Comparison of ENCODE assay signal across 24 mouse cellular contexts in genomic region chr11:58614526-58614925, GRCm38 (mm10). TPM values are rescaled to one million over a fixed set of nuclear protein-coding genes. Genes with fewer than 3 reads are reported as not detected.
A peak's percentile ranks its signal among the peaks of the same experiment; 100 is the strongest.
DNase-seq lines count a peak whose midpoint lies in the region; ATAC-seq and TF ChIP-seq lines count a peak whose summit lies in the region.
"Had no signal": no experiment of that assay in that cellular context is flagged by ENCODE, and none has a peak within 500 bp of the region (broad histone marks: within the 10 kb centered on the region; RNA-seq: fewer than 3 reads in every experiment).

No protein-coding gene starts in this region.

- peak; percentile 12 for DNase-seq in kidney, adult 11 months
- peak; percentile 23 for DNase-seq in lung, postnatal 0 days (ENCODE audit: low spot score)
- DNase-seq in lung, adult 18-20 months, result no peak
- DNase-seq in lung, postnatal 4 days, result peak; percentile 8 to 69
- no peak for DNase-seq in hindbrain, embryonic 11.5 days (ENCODE audit: low spot score)
- DNase-seq: adrenal gland, postnatal 25 days; gastrocnemius, postnatal 14 days; spleen, adult 18-20 months; thymus, postnatal 14 days had no signal

- ATAC-seq in kidney, embryonic 15.5 days (replicated peaks; ENCODE audit: low FRiP score), result no peak
- no peak for ATAC-seq in lung, postnatal 0 days
- peak; percentile 69 for ATAC-seq in intestine, postnatal 0 days
- ATAC-seq in hindbrain, embryonic 11.5 days (ENCODE audit: low FRiP score), result no peak
- no peak for ATAC-seq in forebrain, embryonic 13.5 days
- ATAC-seq: activated CD4-positive, CD25-positive, alpha-beta regulatory T cell, adult 4 months; midbrain, embryonic 13.5 days; Patski had no signal

- H3K4me2 ChIP-seq in kidney, embryonic 15.5 days, result no peak overlapping the region
- H3K4me2 ChIP-seq in lung, postnatal 0 days (replicated peaks; ENCODE audit: low read depth, low read length), result no peak overlapping the region
- no peak overlapping the region for H3K4me2 ChIP-seq in intestine, postnatal 0 days (replicated peaks; ENCODE audit: low read depth)
- H3K4me2 ChIP-seq in hindbrain, embryonic 11.5 days (replicated peaks; ENCODE audit: low read depth, low read length), result no peak overlapping the region
- H3K4me2 ChIP-seq in forebrain, embryonic 13.5 days, result no peak overlapping the region
- H3K4me2 ChIP-seq: forebrain, embryonic 12.5 days; hindbrain, embryonic 15.5 days; limb, embryonic 15.5 days; midbrain, embryonic 13.5 days; neural tube, embryonic 15.5 days had no signal

- no peaks in the 10 kb centered on the region for H3K36me3 ChIP-seq in kidney, embryonic 15.5 days
- H3K36me3 ChIP-seq in lung, postnatal 0 days (ENCODE audit: insufficient read depth, low read length), result no peaks in the 10 kb centered on the region
- H3K36me3 ChIP-seq in intestine, postnatal 0 days (ENCODE audit: control insufficient read depth, insufficient read depth), result no peaks in the 10 kb centered on the region
- no peaks in the 10 kb centered on the region for H3K36me3 ChIP-seq in hindbrain, embryonic 11.5 days (ENCODE audit: control insufficient read depth, insufficient read depth, low read length)
- no peaks in the 10 kb centered on the region for H3K36me3 ChIP-seq in forebrain, embryonic 13.5 days (ENCODE audit: poor library complexity, severe bottlenecking)
- H3K36me3 ChIP-seq: forebrain, embryonic 12.5 days; hindbrain, embryonic 15.5 days; limb, embryonic 15.5 days; midbrain, embryonic 13.5 days; neural tube, embryonic 15.5 days had no signal

- H3K9ac ChIP-seq in kidney, embryonic 15.5 days, result no peak overlapping the region
- no peak overlapping the region for H3K9ac ChIP-seq in lung, postnatal 0 days (replicated peaks; ENCODE audit: low read depth)
- no peak overlapping the region for H3K9ac ChIP-seq in intestine, postnatal 0 days (ENCODE audit: low read depth, low read length)
- H3K9ac ChIP-seq in hindbrain, embryonic 11.5 days (ENCODE audit: low read depth, low read length), result no peak overlapping the region
- H3K9ac ChIP-seq in forebrain, embryonic 13.5 days, result no peak overlapping the region
- H3K9ac ChIP-seq: forebrain, embryonic 12.5 days; hindbrain, embryonic 15.5 days; limb, embryonic 15.5 days; midbrain, embryonic 13.5 days; neural tube, embryonic 15.5 days had no signal

- TF ChIP-seq CTCF in lung, postnatal 0 days (IDR thresholded peaks at IDR 0.05), result no peak
- TF ChIP-seq CTCF in intestine, postnatal 0 days (IDR thresholded peaks at IDR 0.05; ENCODE audit: low read depth), result no peak

- H3K27ac ChIP-seq in kidney, embryonic 15.5 days, result no peak overlapping the region
- H3K27ac ChIP-seq in lung, postnatal 0 days (ENCODE audit: low read length), result no peak overlapping the region
- H3K27ac ChIP-seq in intestine, postnatal 0 days (ENCODE audit: low read depth, low read length), result no peak overlapping the region
- H3K27ac ChIP-seq in hindbrain, embryonic 11.5 days (ENCODE audit: low read depth, low read length), result no peak overlapping the region
- no peak overlapping the region for H3K27ac ChIP-seq in forebrain, embryonic 13.5 days
- H3K27ac ChIP-seq: forebrain, embryonic 12.5 days; hindbrain, embryonic 15.5 days; limb, embryonic 15.5 days; midbrain, embryonic 13.5 days; neural tube, embryonic 15.5 days had no signal

- no peaks in the 10 kb centered on the region for H3K27me3 ChIP-seq in kidney, embryonic 15.5 days
- no peaks in the 10 kb centered on the region for H3K27me3 ChIP-seq in lung, postnatal 0 days (replicated peaks; ENCODE audit: insufficient read depth, low read length)
- H3K27me3 ChIP-seq in intestine, postnatal 0 days (replicated peaks; ENCODE audit: control insufficient read depth, insufficient read depth, low read length), result peaks cover 50% of the 10 kb centered on the region
- no peaks in the 10 kb centered on the region for H3K27me3 ChIP-seq in hindbrain, embryonic 11.5 days (ENCODE audit: control insufficient read depth, insufficient read depth, low read length)
- no peaks in the 10 kb centered on the region for H3K27me3 ChIP-seq in forebrain, embryonic 13.5 days
- H3K27me3 ChIP-seq: hindbrain, embryonic 15.5 days; limb, embryonic 15.5 days; midbrain, embryonic 13.5 days; neural tube, embryonic 15.5 days had no signal

- no peak overlapping the region for H3K4me3 ChIP-seq in kidney, embryonic 15.5 days (replicated peaks)
- no peak overlapping the region for H3K4me3 ChIP-seq in lung, postnatal 0 days (ENCODE audit: low read depth, low read length)
- H3K4me3 ChIP-seq in intestine, postnatal 0 days (ENCODE audit: low read depth, low read length), result no peak overlapping the region
- H3K4me3 ChIP-seq in hindbrain, embryonic 11.5 days (ENCODE audit: low read depth, low read length), result no peak overlapping the region
- no peak overlapping the region for H3K4me3 ChIP-seq in forebrain, embryonic 13.5 days
- H3K4me3 ChIP-seq: forebrain, embryonic 12.5 days; hindbrain, embryonic 15.5 days; limb, embryonic 15.5 days; midbrain, embryonic 13.5 days; myocyte; neural tube, embryonic 15.5 days had no signal

- H3K4me1 ChIP-seq in kidney, embryonic 15.5 days, result no peaks in the 10 kb centered on the region
- H3K4me1 ChIP-seq in lung, postnatal 0 days (ENCODE audit: insufficient read depth, low read depth, low read length), result no peaks in the 10 kb centered on the region
- H3K4me1 ChIP-seq in intestine, postnatal 0 days (replicated peaks; ENCODE audit: control insufficient read depth, insufficient read depth, low read length), result peaks cover 4% of the 10 kb centered on the region; the same call in 1 of the 2 replicates
- H3K4me1 ChIP-seq in hindbrain, embryonic 11.5 days (replicated peaks; ENCODE audit: control insufficient read depth, insufficient read depth, low read length), result no peaks in the 10 kb centered on the region
- no peaks in the 10 kb centered on the region for H3K4me1 ChIP-seq in forebrain, embryonic 13.5 days
- H3K4me1 ChIP-seq: forebrain, embryonic 12.5 days; hindbrain, embryonic 15.5 days; limb, embryonic 15.5 days; midbrain, embryonic 13.5 days; neural tube, embryonic 15.5 days had no signal

- no peak for TF ChIP-seq EP300 in lung, postnatal 0 days (IDR thresholded peaks at IDR 0.05)

- no peaks in the 10 kb centered on the region for H3K9me3 ChIP-seq in kidney, embryonic 15.5 days (replicated peaks)
- no peaks in the 10 kb centered on the region for H3K9me3 ChIP-seq in lung, postnatal 0 days (ENCODE audit: low read length)
- H3K9me3 ChIP-seq in intestine, postnatal 0 days (ENCODE audit: control insufficient read depth), result no peaks in the 10 kb centered on the region
- no peaks in the 10 kb centered on the region for H3K9me3 ChIP-seq in hindbrain, embryonic 11.5 days (ENCODE audit: control insufficient read depth, low read length)
- no peaks in the 10 kb centered on the region for H3K9me3 ChIP-seq in forebrain, embryonic 13.5 days (replicated peaks)
- H3K9me3 ChIP-seq: forebrain, embryonic 12.5 days; hindbrain, embryonic 15.5 days; limb, embryonic 15.5 days; midbrain, embryonic 13.5 days; neural tube, embryonic 15.5 days had no signal

RNA-seq across cellular contexts. Expression of gene 2210407C18Rik, which starts 1.3 kb away (rescaled TPM):
- not detected in 2 replicates for polyA plus RNA-seq in kidney, embryonic 15.5 days (2015; fragmentation: Nextera tagmentation; extraction: Ambion mirVana)
- not detected in 2 replicates for polyA plus RNA-seq in lung, postnatal 0 days (2015; fragmentation: Nextera tagmentation; extraction: Ambion mirVana)
- polyA plus RNA-seq in intestine, postnatal 0 days (2015; fragmentation: Nextera tagmentation; extraction: Ambion mirVana), result 24.5 and 49.3 TPM in 2 replicates
- not detected in 2 replicates for polyA plus RNA-seq in hindbrain, embryonic 11.5 days (2014; fragmentation: Nextera tagmentation; extraction: Ambion mirVana)
- not detected in 2 replicates for polyA plus RNA-seq in forebrain, embryonic 13.5 days (2015; fragmentation: Nextera tagmentation; extraction: Ambion mirVana)
- polyA plus RNA-seq: activated CD4-positive, CD25-positive, alpha-beta regulatory T cell, adult 4 months; C2C12; forebrain, embryonic 12.5 days; heart, postnatal 0 days; hindbrain, embryonic 15.5 days; limb, embryonic 15.5 days; midbrain, embryonic 13.5 days; myocyte; neural tube, embryonic 15.5 days had no signal

RNA-seq across cellular contexts. Expression of gene Olfr323, which starts 15.8 kb away (rescaled TPM):
- polyA plus RNA-seq in kidney, embryonic 15.5 days (2015; fragmentation: Nextera tagmentation; extraction: Ambion mirVana), result not detected in 2 replicates
- polyA plus RNA-seq in lung, postnatal 0 days (2015; fragmentation: Nextera tagmentation; extraction: Ambion mirVana), result not detected in 2 replicates
- not detected in 2 replicates for polyA plus RNA-seq in intestine, postnatal 0 days (2015; fragmentation: Nextera tagmentation; extraction: Ambion mirVana)
- not detected in 2 replicates for polyA plus RNA-seq in hindbrain, embryonic 11.5 days (2014; fragmentation: Nextera tagmentation; extraction: Ambion mirVana)
- polyA plus RNA-seq in forebrain, embryonic 13.5 days (2015; fragmentation: Nextera tagmentation; extraction: Ambion mirVana), result not detected in 2 replicates
- polyA plus RNA-seq: activated CD4-positive, CD25-positive, alpha-beta regulatory T cell, adult 4 months; C2C12; forebrain, embryonic 12.5 days; heart, postnatal 0 days; hindbrain, embryonic 15.5 days; limb, embryonic 15.5 days; midbrain, embryonic 13.5 days; myocyte; neural tube, embryonic 15.5 days; Patski; stomach, embryonic 14.5 days had no signal

RNA-seq across cellular contexts. Expression of gene Olfr324, which starts 19.6 kb away (rescaled TPM):
- polyA plus RNA-seq in kidney, embryonic 15.5 days (2015; fragmentation: Nextera tagmentation; extraction: Ambion mirVana), result not detected in 2 replicates
- not detected in 2 replicates for polyA plus RNA-seq in lung, postnatal 0 days (2015; fragmentation: Nextera tagmentation; extraction: Ambion mirVana)
- not detected in 2 replicates for polyA plus RNA-seq in intestine, postnatal 0 days (2015; fragmentation: Nextera tagmentation; extraction: Ambion mirVana)
- polyA plus RNA-seq in hindbrain, embryonic 11.5 days (2014; fragmentation: Nextera tagmentation; extraction: Ambion mirVana), result not detected in 2 replicates
- polyA plus RNA-seq in forebrain, embryonic 13.5 days (2015; fragmentation: Nextera tagmentation; extraction: Ambion mirVana), result not detected in 2 replicates
- polyA plus RNA-seq: activated CD4-positive, CD25-positive, alpha-beta regulatory T cell, adult 4 months; C2C12; forebrain, embryonic 12.5 days; heart, postnatal 0 days; large intestine, adult 2 months; limb, embryonic 15.5 days; midbrain, embryonic 13.5 days; myocyte; stomach, embryonic 14.5 days had no signal

RNA-seq across cellular contexts. Expression of gene Trim58, which starts 25.7 kb away (rescaled TPM):
- 0.13 and 0.33 TPM in 2 replicates for polyA plus RNA-seq in kidney, embryonic 15.5 days (2015; fragmentation: Nextera tagmentation; extraction: Ambion mirVana)
- polyA plus RNA-seq in lung, postnatal 0 days (2015; fragmentation: Nextera tagmentation; extraction: Ambion mirVana), result 0.08 and 0.20 TPM in 2 replicates
- not detected in 2 replicates for polyA plus RNA-seq in intestine, postnatal 0 days (2015; fragmentation: Nextera tagmentation; extraction: Ambion mirVana)
- 0.27 and 0.62 TPM in 2 replicates for polyA plus RNA-seq in hindbrain, embryonic 11.5 days (2014; fragmentation: Nextera tagmentation; extraction: Ambion mirVana)
- polyA plus RNA-seq in forebrain, embryonic 13.5 days (2015; fragmentation: Nextera tagmentation; extraction: Ambion mirVana), result 0.10 TPM in 1 of 2 replicates, not detected in the other
- polyA plus RNA-seq: activated CD4-positive, CD25-positive, alpha-beta regulatory T cell, adult 4 months; C2C12; limb, embryonic 15.5 days; myocyte had no signal

RNA-seq across cellular contexts. Expression of gene Olfr325, which starts 37.0 kb away (rescaled TPM):
- not detected in 2 replicates for polyA plus RNA-seq in kidney, embryonic 15.5 days (2015; fragmentation: Nextera tagmentation; extraction: Ambion mirVana)
- not detected in 2 replicates for polyA plus RNA-seq in lung, postnatal 0 days (2015; fragmentation: Nextera tagmentation; extraction: Ambion mirVana)
- not detected in 2 replicates for polyA plus RNA-seq in intestine, postnatal 0 days (2015; fragmentation: Nextera tagmentation; extraction: Ambion mirVana)
- not detected in 2 replicates for polyA plus RNA-seq in hindbrain, embryonic 11.5 days (2014; fragmentation: Nextera tagmentation; extraction: Ambion mirVana)
- polyA plus RNA-seq in forebrain, embryonic 13.5 days (2015; fragmentation: Nextera tagmentation; extraction: Ambion mirVana), result not detected in 2 replicates
- polyA plus RNA-seq: activated CD4-positive, CD25-positive, alpha-beta regulatory T cell, adult 4 months; C2C12; forebrain, embryonic 12.5 days; heart, postnatal 0 days; hindbrain, embryonic 15.5 days; large intestine, adult 2 months; limb, embryonic 15.5 days; midbrain, embryonic 13.5 days; myocyte; neural tube, embryonic 15.5 days; Patski; stomach, embryonic 14.5 days had no signal

Comparison
In these comparisons a context has a peak if more than half of its experiments do, and no peak if none do; other contexts are left out.
1. DNase-seq: peak in kidney, adult 11 months (single experiment), lung, postnatal 0 days (single experiment) and lung, postnatal 4 days (2 of 2); none in lung, adult 18-20 months (0 of 2) and hindbrain, embryonic 11.5 days (single experiment).
2. RNA of gene 2210407C18Rik, which starts 1.3 kb away (polyA plus RNA-seq): 24.5 to 49.3 TPM in intestine, postnatal 0 days; not detected in kidney, embryonic 15.5 days, not detected in lung, postnatal 0 days, not detected in hindbrain, embryonic 11.5 days and not detected in forebrain, embryonic 13.5 days; every median in the first group is over 10 times any median in the second.